Mouse (Mus musculus) fibroblast of lung, adult 2 months (primary cell): ENCODE results near the gene Nme3.
A peak's percentile ranks its signal among the peaks of the same experiment; 100 is the strongest.
"Not testable (repeated sequence)": the region's sequence is repeated elsewhere in the genome, so short reads cannot be mapped to it uniquely, and the experiment has no call there.

Source experiments
- DNase-seq: peaks from one replicate; pipeline ENCODE4 v3.0.0-alpha.2; 2011; ENCODE audit warnings: low read depth

Nme3 gene

GRCm38 (mm10) chr17:24900014-24900413 lies 3.7 kb downstream of the Nme3 start:
- DNase-seq = no peak

GRCm38 (mm10) chr17:24902124-24902523 lies 5.8 kb downstream of the Nme3 start:
- DNase-seq = no peak

- no peak for DNase-seq
Observed at GRCm38 (mm10) chr17:24902671-24903474, 6.6 kb downstream of the Nme3 start.

- no peak for DNase-seq
Observed at GRCm38 (mm10) chr17:24903767-24904166, 7.5 kb downstream of the Nme3 start.

- DNase-seq = no peak
Observed at GRCm38 (mm10) chr17:24907591-24907990, 11.3 kb downstream of the Nme3 start.

GRCm38 (mm10) chr17:24913984-24914383 lies 17.7 kb downstream of the Nme3 start:
- DNase-seq = no peak

GRCm38 (mm10) chr17:24923246-24923645 lies 26.9 kb downstream of the Nme3 start:
- no peak for DNase-seq

- no peak for DNase-seq
Observed at GRCm38 (mm10) chr17:24929506-24929905, 33.2 kb downstream of the Nme3 start.

- no peak for DNase-seq
Observed at GRCm38 (mm10) chr17:24932431-24932830, 36.1 kb downstream of the Nme3 start.

- DNase-seq = no peak
Observed at GRCm38 (mm10) chr17:24933163-24933562, 36.9 kb downstream of the Nme3 start.

- no peak for DNase-seq
Observed at GRCm38 (mm10) chr17:24934926-24935325, 38.6 kb downstream of the Nme3 start.

- DNase-seq = no peak
Observed at GRCm38 (mm10) chr17:24935666-24936065, 39.4 kb downstream of the Nme3 start.

- DNase-seq = peak; percentile 75
Observed at GRCm38 (mm10) chr17:24936259-24937237, 40.2 kb downstream of the Nme3 start, which contains the start of gene Mapk8ip3. Gene Mapk8ip3 (minus strand): TSS chr17:24936977.

GRCm38 (mm10) chr17:24937266-24937665 lies 41.0 kb downstream of the Nme3 start:
- no peak for DNase-seq

- DNase-seq = not testable (repeated sequence)
Observed at GRCm38 (mm10) chr17:24942453-24942852, 46.2 kb downstream of the Nme3 start.

- DNase-seq = no peak
Observed at GRCm38 (mm10) chr17:24943036-24943435, 46.7 kb downstream of the Nme3 start.

GRCm38 (mm10) chr17:24943589-24943988 lies 47.3 kb downstream of the Nme3 start:
- DNase-seq = not testable (repeated sequence)
